Mouse (Mus musculus): Measurements from ENCODE around the gene Kiss1. TPM values are rescaled to one million over a fixed set of nuclear protein-coding genes. Genes with fewer than 3 reads are reported as not detected.

Kiss1 gene
- polyA plus RNA-seq (2015; fragmentation: Nextera tagmentation; extraction: Ambion mirVana) = not detected in 2 replicates

GRCm38 (mm10) chr1:133321267-133321925 lies at the start of gene Kiss1:
TSS of gene Kiss1 (plus strand) at chr1:133321875.
- Histone ChIP-seq H3K4me3 (replicated peaks) (no peak within 1 kb of the TSS), H3K9ac (no peak within 1 kb of the TSS), H3K4me2 (replicated peaks) (no peak within 1 kb of the TSS), H3K27me3 (replicated peaks) (no peaks in the 10 kb centered on the region), H3K9me3 (no peaks in the 10 kb centered on the region), H3K36me3 (no peaks in the 10 kb centered on the region), H3K27ac (no peak within 1 kb of the TSS), H3K4me1 (replicated peaks) (no peaks in the 10 kb centered on the region)
- WGBS = 75% methylated on average over 13 of the region's 13 CpGs
- no peak for ATAC-seq

GRCm38 (mm10) chr1:133274163-133274562 lies 47.5 kb upstream of the Kiss1 start:
- ATAC-seq = no peak
- Histone ChIP-seq H3K27me3 (replicated peaks) (no peaks in the 10 kb centered on the region), H3K27ac (no peak overlapping the region), H3K36me3 (peaks cover 26% of the 10 kb centered on the region), H3K4me2 (replicated peaks) (no peak overlapping the region), H3K4me3 (replicated peaks) (no peak overlapping the region), H3K4me1 (replicated peaks) (0 out of 2 replicates have a peak, but pooled peaks cover 4% of the 10 kb centered on the region), H3K9me3 (no peaks in the 10 kb centered on the region), H3K9ac (no peak overlapping the region)
- WGBS = 92% methylated on average over 19 of the region's 19 CpGs

GRCm38 (mm10) chr1:133276983-133277382 lies 44.7 kb upstream of the Kiss1 start:
- Histone ChIP-seq H3K4me2 (replicated peaks) (no peak overlapping the region), H3K4me3 (replicated peaks) (no peak overlapping the region), H3K27me3 (replicated peaks) (no peaks in the 10 kb centered on the region), H3K27ac (no peak overlapping the region), H3K36me3 (peaks cover 16% of the 10 kb centered on the region), H3K9me3 (no peaks in the 10 kb centered on the region), H3K4me1 (replicated peaks) (0 out of 2 replicates have a peak, but pooled peaks cover 11% of the 10 kb centered on the region), H3K9ac (no peak overlapping the region)
- no peak for ATAC-seq
- WGBS = 67% methylated on average over 5 of the region's 5 CpGs

- ATAC-seq = no peak
- H3K4me1 ChIP-seq (replicated peaks) = 0 out of 2 replicates have a peak, but pooled peaks cover 11% of the 10 kb centered on the region
- no peak overlapping the region for H3K27ac ChIP-seq
- peaks cover 11% of the 10 kb centered on the region; the same call in 1 of the 2 replicates for H3K36me3 ChIP-seq
- H3K9ac ChIP-seq = no peak overlapping the region
- no peaks in the 10 kb centered on the region for H3K9me3 ChIP-seq
- no peaks in the 10 kb centered on the region for H3K27me3 ChIP-seq (replicated peaks)
- H3K4me2 ChIP-seq (replicated peaks) = no peak overlapping the region
- H3K4me3 ChIP-seq (replicated peaks) = no peak overlapping the region
- WGBS = 73% methylated on average over 6 of the region's 6 CpGs
These were observed 43.1 kb upstream of the Kiss1 start for GRCm38 (mm10) chr1:133278539-133278938.

- 0 out of 2 replicates have a peak, but pooled peaks have one; percentile 15 for ATAC-seq
- Histone ChIP-seq H3K27me3 (replicated peaks) (no peaks in the 10 kb centered on the region), H3K36me3 (peaks cover 8% of the 10 kb centered on the region; the same call in 1 of the 2 replicates), H3K4me1 (replicated peaks) (0 out of 2 replicates have a peak, but pooled peaks cover 11% of the 10 kb centered on the region), H3K4me2 (replicated peaks) (no peak overlapping the region), H3K9me3 (no peaks in the 10 kb centered on the region), H3K9ac (no peak overlapping the region), H3K4me3 (replicated peaks) (no peak overlapping the region), H3K27ac (no peak overlapping the region)
- 67% methylated on average over 15 of the region's 15 CpGs for WGBS
These were observed 42.6 kb upstream of the Kiss1 start for GRCm38 (mm10) chr1:133278946-133279631.

GRCm38 (mm10) chr1:133279632-133280093 lies 42.0 kb upstream of the Kiss1 start:
- no peak overlapping the region for H3K4me3 ChIP-seq (replicated peaks)
- 0 out of 2 replicates have a peak, but pooled peaks cover 5% of the 10 kb centered on the region for H3K36me3 ChIP-seq
- no peak for ATAC-seq
- 60% methylated on average over 11 of the region's 11 CpGs for WGBS
- H3K9ac ChIP-seq = no peak overlapping the region
- no peaks in the 10 kb centered on the region for H3K27me3 ChIP-seq (replicated peaks)
- H3K4me1 ChIP-seq (replicated peaks) = 0 out of 2 replicates have a peak, but pooled peaks cover 11% of the 10 kb centered on the region
- no peak overlapping the region for H3K4me2 ChIP-seq (replicated peaks)
- H3K9me3 ChIP-seq = no peaks in the 10 kb centered on the region
- H3K27ac ChIP-seq = no peak overlapping the region

- Histone ChIP-seq H3K4me1 (replicated peaks) (0 out of 2 replicates have a peak, but pooled peaks cover 11% of the 10 kb centered on the region), H3K9me3 (no peaks in the 10 kb centered on the region), H3K9ac (no peak overlapping the region), H3K36me3 (0 out of 2 replicates have a peak, but pooled peaks cover 5% of the 10 kb centered on the region), H3K4me3 (replicated peaks) (no peak overlapping the region), H3K27me3 (replicated peaks) (no peaks in the 10 kb centered on the region), H3K27ac (no peak overlapping the region), H3K4me2 (replicated peaks) (no peak overlapping the region)
- 92% methylated on average over 2 of the region's 2 CpGs for WGBS
- no peak for ATAC-seq
These were observed 41.1 kb upstream of the Kiss1 start for GRCm38 (mm10) chr1:133280537-133280936.

GRCm38 (mm10) chr1:133285907-133286306 lies 35.8 kb upstream of the Kiss1 start:
- H3K9ac ChIP-seq = no peak overlapping the region
- ATAC-seq = no peak
- WGBS = 79% methylated on average over 7 of the region's 7 CpGs

GRCm38 (mm10) chr1:133287051-133287450 lies 34.6 kb upstream of the Kiss1 start:
- WGBS = 83% methylated on average over 4 of the region's 4 CpGs
- no peaks in the 10 kb centered on the region for H3K27me3 ChIP-seq (replicated peaks)
- H3K4me1 ChIP-seq (replicated peaks) = no peaks in the 10 kb centered on the region
- H3K9me3 ChIP-seq = no peaks in the 10 kb centered on the region
- H3K4me3 ChIP-seq (replicated peaks) = no peak overlapping the region
- no peak for ATAC-seq
- H3K36me3 ChIP-seq = peaks cover 11% of the 10 kb centered on the region; the same call in 1 of the 2 replicates
- H3K27ac ChIP-seq = no peak overlapping the region
- no peak overlapping the region for H3K9ac ChIP-seq
- no peak overlapping the region for H3K4me2 ChIP-seq (replicated peaks)

More at GRCm38 (mm10) chr1:133285907-133286306, 35.8 kb upstream of the Kiss1 start:
- Histone ChIP-seq H3K27ac (no peak overlapping the region), H3K36me3 (peaks cover 11% of the 10 kb centered on the region; the same call in 1 of the 2 replicates), H3K4me1 (replicated peaks) (no peaks in the 10 kb centered on the region), H3K9me3 (no peaks in the 10 kb centered on the region), H3K27me3 (replicated peaks) (no peaks in the 10 kb centered on the region), H3K4me3 (replicated peaks) (no peak overlapping the region), H3K4me2 (replicated peaks) (no peak overlapping the region)

GRCm38 (mm10) chr1:133287880-133288279 lies 33.8 kb upstream of the Kiss1 start:
- H3K4me1 ChIP-seq (replicated peaks) = no peaks in the 10 kb centered on the region
- no peak overlapping the region for H3K27ac ChIP-seq
- H3K27me3 ChIP-seq (replicated peaks) = no peaks in the 10 kb centered on the region
- no peak overlapping the region for H3K4me2 ChIP-seq (replicated peaks)
- ATAC-seq = no peak
- H3K4me3 ChIP-seq (replicated peaks) = no peak overlapping the region
- H3K9ac ChIP-seq = no peak overlapping the region
- WGBS = 87% methylated on average over 12 of the region's 12 CpGs
- H3K9me3 ChIP-seq = no peaks in the 10 kb centered on the region
- peaks cover 11% of the 10 kb centered on the region; the same call in 1 of the 2 replicates for H3K36me3 ChIP-seq

GRCm38 (mm10) chr1:133291888-133292287 lies 29.8 kb upstream of the Kiss1 start:
- no peak for ATAC-seq
- Histone ChIP-seq H3K4me2 (replicated peaks) (no peak overlapping the region), H3K9me3 (no peaks in the 10 kb centered on the region), H3K9ac (no peak overlapping the region), H3K4me3 (replicated peaks) (no peak overlapping the region), H3K27ac (no peak overlapping the region), H3K4me1 (replicated peaks) (0 out of 2 replicates have a peak, but pooled peaks cover 4% of the 10 kb centered on the region), H3K36me3 (peaks cover 21% of the 10 kb centered on the region), H3K27me3 (replicated peaks) (no peaks in the 10 kb centered on the region)
- 90% methylated on average over 6 of the region's 6 CpGs for WGBS

GRCm38 (mm10) chr1:133292608-133293007 lies 29.1 kb upstream of the Kiss1 start:
- H3K36me3 ChIP-seq = peaks cover 17% of the 10 kb centered on the region
- no peaks in the 10 kb centered on the region for H3K9me3 ChIP-seq
- 0 out of 2 replicates have a peak, but pooled peaks cover 4% of the 10 kb centered on the region for H3K4me1 ChIP-seq (replicated peaks)
- no peak overlapping the region for H3K4me3 ChIP-seq (replicated peaks)
- no peak overlapping the region for H3K27ac ChIP-seq
- H3K4me2 ChIP-seq (replicated peaks) = no peak overlapping the region
- no peak overlapping the region for H3K9ac ChIP-seq
- no peak for ATAC-seq
- H3K27me3 ChIP-seq (replicated peaks) = no peaks in the 10 kb centered on the region

All from intestine, embryonic 15.5 days (tissue).